Mouse (Mus musculus) bone marrow macrophage, adult 2 months (primary cell): ENCODE results near the gene Tm9sf2.
A peak's percentile ranks its signal among the peaks of the same experiment; 100 is the strongest.

Experiments used
- CTCF ChIP-seq: IDR thresholded peaks from 2 replicates; pipeline ENCODE4 v1.5.1; 2012; ENCODE audit warnings: low read depth, mild to moderate bottlenecking, low read length, moderate library complexity
- POLR2A ChIP-seq: IDR thresholded peaks from 2 replicates; pipeline ENCODE4 v1.6.1; 2012; ENCODE audit warnings: mild to moderate bottlenecking, low read depth, low read length, borderline replicate concordance

DNA sequence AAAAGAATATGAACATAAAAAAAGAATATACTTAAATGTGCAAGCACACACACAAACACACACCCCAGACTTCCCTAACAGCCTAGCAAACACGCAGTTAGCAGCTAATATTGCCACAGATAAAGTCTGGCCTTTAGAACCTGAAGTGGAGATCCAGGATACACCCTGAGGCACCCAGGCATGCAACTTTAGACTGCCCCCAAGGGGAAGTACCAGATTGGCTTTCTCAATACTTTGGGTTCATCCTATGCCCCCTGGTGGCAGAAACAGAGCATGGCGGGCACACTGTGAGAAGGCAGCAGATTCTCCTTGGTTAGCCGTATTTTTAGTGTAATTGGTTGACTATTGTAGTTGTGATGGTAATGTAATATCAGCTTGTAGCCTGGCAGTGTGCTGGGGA is 46.2 kb upstream of the Tm9sf2 start:
- peak; percentile 90 for TF ChIP-seq CTCF
- TF ChIP-seq POLR2A: no peak
